Mouse (Mus musculus) cerebellum, adult 2 months (tissue): Measurements from ENCODE around the gene Xrcc4.

Source experiments
- CTCF ChIP-seq: fragments of 200-500 bp; IDR thresholded peaks from 2 replicates; pipeline ENCODE4 v1.5.1; 2011; ENCODE audit warnings: low read depth, mild to moderate bottlenecking, control low read depth, low read length, moderate library complexity, borderline replicate concordance; ENCODE audit not compliant: insufficient read depth
- POLR2A ChIP-seq: fragments of 200-500 bp; IDR thresholded peaks from 2 replicates; pipeline ENCODE4 v1.6.1; 2011; ENCODE audit warnings: low read length, control low read depth, borderline replicate concordance; ENCODE audit not compliant: insufficient read depth

- TF ChIP-seq CTCF (no peak), POLR2A (no peak)
Observed at GRCm38 (mm10) chr13:89890159-89890558, 199.2 kb downstream of the Xrcc4 start.
